Mouse (Mus musculus) adrenal gland (tissue): ENCODE data around the gene Gtf2ird2.

ENCODE experiments used
- intact Hi-C: fragments of 180-260 bp; cut with DNase I; formaldehyde crosslinking; loops from one replicate; pipeline ENCODE4 v1.15.1; 2025

Gene Gtf2ird2

DNA sequence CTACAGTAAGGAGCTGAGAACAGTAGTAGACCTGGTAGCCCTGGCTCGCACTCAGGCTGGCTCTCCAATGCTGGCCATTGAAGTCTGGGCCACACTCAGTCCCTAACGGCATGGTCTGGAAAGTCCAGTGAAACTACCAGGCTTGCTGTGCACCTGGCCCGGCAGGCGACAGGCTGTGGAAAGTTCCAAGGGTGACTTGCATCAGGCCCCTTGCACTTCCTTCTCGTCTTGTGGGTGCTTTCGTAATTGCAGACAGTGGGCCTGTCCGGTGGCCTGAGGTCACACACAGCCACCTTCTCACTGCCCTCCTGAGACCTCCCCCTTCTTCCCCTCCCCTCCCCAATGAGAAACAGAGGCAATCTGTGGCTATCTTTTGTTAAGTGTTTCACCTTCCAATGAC lies 48.7 kb downstream of the Gtf2ird2 start:
- intact Hi-C loops, result loop anchor here (5.0 kb wide), 1 partner anchor 40 kb away; no protein-coding TSS in a partner anchor

DNA sequence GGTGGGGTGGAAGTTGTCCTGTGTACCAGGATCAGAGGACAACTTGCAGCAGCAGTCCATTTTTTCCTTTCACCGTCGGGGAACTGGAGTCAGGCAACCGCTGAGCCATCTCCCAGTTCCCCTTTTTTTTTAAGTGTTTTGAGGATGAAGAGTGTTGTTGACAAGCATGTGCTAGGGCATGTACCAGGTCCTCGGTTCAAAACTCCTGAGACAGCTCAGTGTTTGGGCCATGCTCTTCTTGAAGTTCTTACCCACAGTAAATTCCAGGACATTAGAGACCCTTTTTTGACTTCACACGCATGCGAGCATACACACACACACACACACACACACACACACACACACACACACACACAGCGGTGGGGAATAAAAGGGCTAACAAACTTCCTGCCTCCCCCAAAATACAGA lies 49.4 kb downstream of the Gtf2ird2 start:
- intact Hi-C loops, result loop anchor here (5.0 kb wide), 1 partner anchor 41 kb away; no protein-coding TSS in a partner anchor

DNA sequence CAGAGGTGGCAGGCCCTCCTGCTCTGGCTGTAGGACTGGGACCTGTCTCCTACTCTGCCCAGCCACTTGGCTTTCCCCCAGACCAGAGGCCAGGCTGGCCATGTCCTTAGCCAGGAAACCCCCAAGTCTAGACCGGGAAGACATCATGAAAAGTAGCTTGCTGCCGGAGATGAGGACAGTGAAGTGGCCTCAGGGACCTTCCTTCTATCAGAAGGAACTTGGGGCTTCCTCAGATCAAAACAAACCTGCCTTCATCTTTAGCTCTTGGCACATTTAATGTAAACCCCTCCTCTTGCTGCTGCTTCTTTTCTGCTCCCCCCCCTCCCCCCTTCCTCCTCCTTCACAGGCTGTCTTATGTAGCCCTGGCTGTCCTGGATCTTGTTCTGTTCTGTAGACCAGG lies 50.4 kb downstream of the Gtf2ird2 start:
- intact Hi-C loops, result loop anchor here (5.0 kb wide), 1 partner anchor 42 kb away; no protein-coding TSS in a partner anchor

DNA sequence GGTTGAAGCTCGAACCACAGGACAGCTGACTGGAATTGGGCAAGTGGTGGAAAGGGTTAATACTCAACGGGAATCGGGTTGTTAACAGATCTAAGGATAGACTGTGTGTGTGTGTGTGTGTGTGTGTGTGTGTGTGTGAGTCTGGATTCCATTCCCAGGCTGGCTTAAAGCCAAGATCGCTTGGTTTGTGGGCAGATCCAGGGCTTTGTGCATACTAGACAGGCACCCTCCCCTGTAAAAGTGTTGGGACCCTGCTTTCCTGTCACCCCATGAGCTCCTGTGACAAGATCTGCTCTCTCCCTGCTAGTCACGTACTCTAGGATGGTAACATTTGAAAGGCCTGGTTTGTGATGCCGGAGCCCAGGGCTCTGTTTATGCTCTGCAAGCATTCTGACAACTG lies 51.3 kb downstream of the Gtf2ird2 start:
- intact Hi-C loops, result no loop called here

DNA sequence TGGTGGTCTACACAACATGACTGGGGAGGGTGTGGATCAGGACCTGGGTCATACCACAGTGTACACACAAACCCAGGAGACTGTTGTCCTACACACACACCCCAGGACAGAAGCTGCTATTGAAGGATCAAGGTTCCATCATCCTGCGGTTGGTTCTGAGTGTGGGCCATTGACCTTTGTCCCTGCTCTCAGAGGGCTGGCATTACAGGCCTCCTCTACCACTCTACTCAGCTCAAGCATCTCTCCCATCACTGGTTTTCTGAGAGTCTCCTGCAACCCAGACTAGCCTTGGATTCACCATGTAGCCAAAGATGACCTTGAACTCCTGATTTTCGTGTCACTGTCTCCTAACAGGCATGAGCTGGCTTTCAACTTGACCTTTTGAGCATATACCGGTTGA lies 52.4 kb downstream of the Gtf2ird2 start:
- intact Hi-C loops, result no loop called here

DNA sequence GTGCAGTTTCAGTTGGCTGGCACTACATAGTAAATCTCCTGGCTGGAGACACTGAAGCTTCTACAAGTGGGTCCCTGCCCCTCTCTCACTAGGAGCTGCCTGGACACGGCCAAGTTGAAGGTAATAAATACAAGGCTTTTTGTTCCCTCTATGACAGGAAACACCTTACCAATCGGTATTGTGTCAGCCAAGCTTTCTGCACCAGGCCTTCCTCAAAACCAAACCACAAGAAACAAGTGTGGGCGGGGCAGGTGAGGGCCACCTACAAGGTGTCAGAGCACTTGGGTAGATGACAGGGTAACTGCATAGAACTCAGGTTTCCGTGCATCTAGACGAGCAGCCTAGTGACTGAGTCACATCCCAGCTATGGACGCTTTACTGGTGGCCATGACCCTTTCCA lies 53.0 kb downstream of the Gtf2ird2 start:
- intact Hi-C loops, result no loop called here

DNA sequence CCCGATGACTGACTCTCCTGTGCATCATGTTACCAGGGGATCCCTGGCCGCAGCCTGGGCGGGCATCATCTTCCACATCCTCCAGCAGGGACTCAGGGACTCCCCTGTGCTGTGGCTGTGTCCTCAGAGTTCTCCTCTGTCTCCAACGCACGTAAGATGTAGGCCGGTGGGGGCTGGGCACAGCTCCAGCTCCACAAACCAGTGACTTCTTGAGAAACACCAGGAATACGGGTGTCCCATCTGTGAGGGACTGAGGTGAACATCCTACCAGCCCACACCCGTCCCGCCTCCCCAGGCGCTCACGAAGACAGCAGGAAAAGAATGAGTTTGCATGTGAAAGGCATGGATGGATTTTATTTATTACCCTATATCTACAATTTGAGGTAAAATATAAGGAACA lies 53.7 kb downstream of the Gtf2ird2 start:
- intact Hi-C loops, result no loop called here

DNA sequence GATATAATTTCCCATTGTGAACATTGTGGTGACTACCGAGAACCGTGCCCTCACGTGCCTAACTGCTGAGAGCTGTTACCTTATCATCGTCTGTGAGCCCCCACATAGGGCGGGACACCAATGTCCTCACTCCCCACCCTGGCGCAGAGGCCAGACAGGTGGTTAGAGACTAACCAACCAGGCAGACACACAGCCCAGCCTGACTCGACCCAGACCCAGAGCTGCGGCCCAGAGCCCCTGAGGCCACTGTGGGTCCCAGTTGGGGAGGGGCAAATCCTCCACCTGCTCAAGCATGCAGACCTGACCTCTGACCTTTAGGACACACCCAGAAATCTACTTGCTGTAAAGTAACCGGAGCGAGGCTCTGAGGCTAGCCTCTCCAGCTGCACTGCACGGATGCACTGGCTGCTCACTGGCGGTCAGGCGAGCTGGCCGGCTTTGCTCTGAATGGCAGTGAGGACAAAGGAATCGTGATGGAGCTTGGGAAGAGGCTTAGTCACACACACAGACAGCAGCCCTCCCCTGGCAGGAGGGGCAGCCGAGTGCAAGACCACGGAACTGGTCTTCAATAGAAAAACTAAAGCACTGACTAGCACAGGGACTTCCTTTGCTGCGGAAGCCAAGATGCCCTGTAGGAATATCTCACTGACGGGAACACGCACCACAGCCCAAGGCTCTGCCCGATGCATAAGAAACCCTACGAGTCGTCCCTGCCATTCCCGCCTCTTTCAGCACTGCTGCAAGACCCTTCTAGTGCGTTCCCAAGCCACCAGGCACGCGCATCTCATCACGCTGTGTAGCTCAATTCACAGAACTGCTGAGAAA lies 54.3 kb downstream of the Gtf2ird2 start:
- intact Hi-C loops, result no loop called here

DNA sequence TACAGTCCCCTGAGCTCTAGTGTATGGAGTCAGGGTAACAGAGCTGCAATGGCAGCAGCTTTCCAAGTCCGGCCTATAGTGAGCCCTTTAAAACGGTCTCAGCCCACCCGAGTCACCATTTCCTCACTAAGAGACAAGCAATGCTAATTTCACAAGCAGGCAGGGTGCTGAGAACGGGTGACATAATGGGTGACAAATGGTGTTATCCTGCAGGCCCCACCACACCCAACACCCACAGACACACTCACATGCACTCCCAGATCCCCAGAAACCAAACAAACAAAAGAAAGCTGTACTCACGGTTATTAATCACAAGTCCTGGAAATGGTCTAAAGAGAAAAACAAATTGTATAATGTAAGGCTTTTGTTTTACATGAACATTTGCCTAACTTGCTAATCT lies 58.0 kb downstream of the Gtf2ird2 start:
- intact Hi-C loops, result no loop called here

DNA sequence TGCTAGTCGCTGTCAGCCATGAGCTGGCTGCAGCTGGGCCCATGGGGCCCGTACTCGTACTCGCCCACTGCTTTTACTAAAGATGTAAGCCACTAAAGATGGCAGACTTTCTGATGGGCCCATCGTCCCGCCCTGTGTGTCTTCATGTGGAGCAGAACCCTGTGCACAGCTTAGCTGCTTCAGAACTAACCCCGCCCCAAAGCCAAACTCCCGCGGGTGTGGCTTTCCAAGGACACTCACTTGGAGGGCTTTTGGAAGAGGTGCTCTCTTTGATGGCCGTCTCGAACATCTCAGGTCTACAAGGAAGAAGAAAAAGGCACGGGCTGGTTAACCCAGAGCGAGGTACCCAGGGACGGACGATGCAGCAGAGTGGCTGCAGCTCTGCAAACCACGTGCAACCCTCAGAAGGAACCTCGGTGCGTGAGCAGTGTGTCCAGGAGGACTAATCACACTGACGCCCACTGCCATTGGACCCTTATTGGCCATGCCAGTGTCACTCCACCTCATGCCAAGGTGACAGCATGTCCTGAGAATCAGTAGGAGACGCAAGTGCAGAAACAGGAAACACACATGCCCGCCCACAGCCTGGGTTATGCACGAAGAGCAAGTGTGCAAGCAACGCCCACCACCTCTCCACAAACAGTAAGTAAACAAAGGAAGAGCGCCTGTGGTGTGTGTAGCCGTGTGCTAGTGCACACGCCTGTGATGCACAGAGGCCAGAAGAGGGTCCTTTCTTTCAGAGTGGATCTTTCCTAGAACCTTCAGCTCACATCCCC lies 60.0 kb downstream of the Gtf2ird2 start:
- intact Hi-C loops, result no loop called here

DNA sequence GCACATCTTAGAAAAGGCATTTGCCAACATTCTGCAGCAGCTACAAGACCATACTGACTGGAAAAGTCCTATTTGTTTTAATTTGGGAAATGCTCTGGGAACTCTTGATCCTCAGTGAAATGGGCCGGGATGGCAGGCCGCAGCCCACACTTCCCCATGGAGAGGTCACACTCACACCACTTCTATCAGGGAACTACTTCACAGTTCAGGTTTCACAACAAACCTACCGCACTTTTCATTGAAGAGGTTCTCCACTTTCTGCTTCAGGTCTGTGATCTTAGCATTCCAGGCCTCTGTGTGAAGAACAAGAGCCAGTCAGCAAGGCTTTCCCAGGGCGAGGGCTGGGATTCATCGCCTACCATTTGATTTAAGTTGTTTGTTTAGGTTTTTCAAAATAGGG lies 61.1 kb downstream of the Gtf2ird2 start:
- intact Hi-C loops, result no loop called here

DNA sequence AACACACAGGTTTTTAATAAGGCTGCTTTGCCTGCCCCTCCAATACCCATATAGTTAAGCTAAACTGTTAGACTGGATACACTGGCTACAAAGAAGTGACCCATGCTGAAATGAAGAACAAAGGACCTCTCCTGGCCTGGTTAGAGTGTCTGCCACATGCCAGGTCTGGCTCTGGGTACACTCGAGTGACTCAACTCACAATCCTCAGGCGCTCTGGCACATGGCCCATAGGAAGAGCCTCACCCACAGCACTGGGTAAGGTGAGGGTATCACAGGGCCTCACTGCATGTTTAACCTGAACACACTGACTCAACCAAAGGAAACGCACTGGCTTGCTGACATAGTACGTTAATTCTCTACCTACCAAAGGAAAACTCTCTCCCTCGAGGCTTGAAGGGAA lies 62.3 kb downstream of the Gtf2ird2 start:
- intact Hi-C loops, result no loop called here

DNA sequence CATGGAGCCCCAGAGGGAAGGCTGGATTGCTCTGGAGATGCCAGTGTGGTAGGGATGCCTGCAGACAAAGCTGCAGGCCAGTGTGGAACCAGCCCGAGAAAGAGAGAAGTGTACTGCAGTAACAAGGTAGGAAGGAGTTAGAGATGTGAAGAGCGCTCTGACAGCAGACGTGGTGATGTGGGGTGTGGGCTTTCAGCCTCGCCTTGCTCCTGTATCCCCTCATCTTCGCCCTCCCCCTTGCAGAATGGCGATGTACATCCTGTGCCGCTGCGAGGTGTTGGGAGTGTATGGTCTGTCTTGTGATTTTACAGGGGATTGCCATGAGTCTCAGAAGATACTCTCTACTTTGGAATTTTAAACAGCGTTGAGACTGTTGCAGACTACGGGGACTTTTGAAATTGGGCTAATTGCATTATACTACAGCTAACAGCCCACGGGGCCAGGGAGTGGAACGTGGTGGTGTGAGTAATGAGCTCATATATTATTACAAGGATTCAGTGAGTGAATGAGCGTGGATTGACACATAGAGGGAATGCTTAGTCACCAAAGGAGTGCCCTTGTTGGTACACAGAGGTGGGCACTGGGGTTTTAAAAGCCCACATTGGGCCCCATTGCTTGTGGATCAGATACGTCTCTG lies 64.9 kb downstream of the Gtf2ird2 start:
- intact Hi-C loops, result no loop called here

DNA sequence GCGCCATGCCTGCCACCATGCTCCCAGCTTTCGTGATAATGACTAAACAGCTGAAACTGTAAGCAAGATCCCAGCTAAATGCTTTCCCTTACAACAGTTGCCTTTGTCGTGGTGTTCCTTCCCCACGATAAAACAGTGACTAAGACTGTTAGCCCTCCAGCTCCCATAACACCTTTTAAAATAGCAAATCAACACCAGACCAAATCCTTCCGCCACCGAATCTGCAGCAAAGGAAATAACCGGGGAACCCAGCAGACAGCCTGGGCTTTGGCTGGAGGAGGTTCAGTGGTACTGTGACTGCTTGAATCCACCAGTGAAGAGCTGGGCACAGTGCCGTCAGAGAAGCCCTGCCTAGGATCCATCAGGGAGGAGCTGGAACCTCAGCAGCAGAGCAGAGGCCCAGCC lies 65.4 kb downstream of the Gtf2ird2 start:
- intact Hi-C loops, result no loop called here

DNA sequence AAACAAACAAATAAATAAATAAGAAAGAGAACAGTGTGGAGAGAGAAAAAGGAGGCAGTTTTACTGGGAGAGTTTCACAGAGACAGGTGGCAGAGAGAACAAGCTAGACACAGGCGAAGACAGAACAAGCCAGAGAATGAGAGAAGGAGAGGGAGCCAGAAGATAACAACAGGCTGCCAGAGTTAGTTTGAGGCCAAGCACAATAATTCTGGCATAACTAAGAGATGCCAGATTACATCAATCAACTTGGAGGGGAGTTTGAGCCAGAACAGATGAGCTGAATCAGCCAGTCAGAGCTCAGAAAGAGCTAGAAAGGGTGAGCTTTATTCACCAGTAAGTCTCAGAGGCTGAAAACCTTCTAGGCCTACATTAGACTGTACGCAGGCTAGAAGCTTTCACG lies 66.8 kb downstream of the Gtf2ird2 start:
- intact Hi-C loops, result no loop called here

DNA sequence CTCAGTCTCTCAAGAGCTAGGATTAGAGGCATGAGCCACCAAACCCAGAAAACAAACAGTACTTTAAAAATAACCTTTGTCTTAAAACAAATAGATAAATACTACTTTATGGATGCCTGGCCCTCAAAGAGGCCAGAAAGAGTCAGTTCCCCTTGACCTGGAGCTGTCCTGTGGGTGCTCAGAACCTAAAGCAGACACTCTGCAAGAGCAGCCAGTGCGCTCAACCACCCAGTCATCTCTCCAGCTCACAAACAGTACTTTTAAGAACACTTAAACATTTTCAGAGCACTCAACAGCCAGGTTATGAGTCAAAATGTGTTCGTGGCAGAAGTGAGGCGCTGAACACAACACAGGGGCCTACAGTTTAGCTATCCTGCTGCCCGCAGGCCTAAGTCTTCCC lies 67.3 kb downstream of the Gtf2ird2 start:
- intact Hi-C loops, result no loop called here

DNA sequence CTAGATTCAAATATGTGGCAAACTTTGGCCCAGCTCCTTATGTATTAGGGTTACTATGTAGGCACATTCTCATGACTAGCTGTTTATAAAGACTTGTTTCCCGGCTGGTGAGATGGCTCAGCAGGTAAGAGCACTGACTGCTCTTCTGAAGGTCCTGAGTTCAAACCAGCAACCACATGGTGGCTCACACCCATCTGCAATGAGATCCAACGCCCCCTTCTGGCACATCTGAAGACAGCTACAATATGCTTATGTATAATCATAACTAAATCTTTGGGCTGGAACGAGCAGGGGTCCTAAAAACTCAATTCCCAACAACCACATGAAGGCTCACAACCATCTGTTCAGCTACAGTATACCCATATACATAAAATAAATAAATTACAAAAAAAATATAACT lies 70.0 kb downstream of the Gtf2ird2 start:
- intact Hi-C loops, result no loop called here

DNA sequence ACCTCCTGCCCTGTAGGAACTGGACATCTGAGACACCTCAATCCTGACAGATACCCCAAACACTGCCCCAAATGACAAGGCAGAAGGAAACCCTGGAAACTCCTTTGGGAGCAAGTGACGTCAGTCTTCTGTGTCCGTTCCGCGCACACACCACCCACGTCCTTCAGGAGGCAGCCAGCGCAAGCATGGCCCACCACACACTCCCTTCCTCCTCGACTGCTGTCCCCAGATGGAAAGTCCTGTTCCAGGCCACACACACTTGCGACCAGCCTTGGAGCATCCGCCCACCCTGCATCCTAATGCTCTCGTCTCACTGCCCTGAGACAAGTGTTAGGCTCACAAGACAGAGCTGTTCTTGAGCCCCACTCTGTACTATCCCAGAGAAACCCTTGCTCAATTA lies 71.5 kb downstream of the Gtf2ird2 start:
- intact Hi-C loops, result no loop called here

DNA sequence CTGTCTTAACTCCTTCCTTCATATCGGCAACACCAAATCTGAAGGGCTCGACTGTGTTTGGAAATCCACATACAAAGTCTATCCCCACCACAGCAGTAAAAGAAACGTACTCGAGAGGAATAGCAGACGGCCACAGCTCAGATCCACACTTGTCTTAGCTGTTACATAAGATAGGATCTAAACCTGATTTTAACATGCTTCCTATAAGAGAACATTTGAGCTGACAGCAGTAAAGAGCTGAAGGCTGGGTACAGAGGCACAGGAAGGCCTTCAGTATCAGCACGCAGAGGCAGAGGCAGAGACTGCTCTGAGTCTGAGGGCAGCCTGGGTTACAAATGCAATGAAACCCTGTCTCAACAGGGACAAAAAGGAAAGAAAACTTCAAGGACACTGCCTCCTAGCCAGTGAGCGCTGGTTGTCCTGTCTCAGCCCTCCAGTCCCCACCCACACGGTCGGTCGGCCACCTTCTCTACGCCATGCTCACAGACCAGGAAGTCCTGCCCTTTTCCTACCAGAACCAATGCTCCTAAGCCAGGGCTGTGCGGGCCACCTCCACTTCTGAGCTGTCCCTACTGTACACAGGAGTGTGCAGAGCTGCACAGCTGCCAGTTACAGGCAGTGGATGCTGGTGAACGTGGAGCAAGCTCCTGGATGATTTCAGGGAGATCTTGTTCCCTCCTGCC lies 73.7 kb downstream of the Gtf2ird2 start:
- intact Hi-C loops, result no loop called here

DNA sequence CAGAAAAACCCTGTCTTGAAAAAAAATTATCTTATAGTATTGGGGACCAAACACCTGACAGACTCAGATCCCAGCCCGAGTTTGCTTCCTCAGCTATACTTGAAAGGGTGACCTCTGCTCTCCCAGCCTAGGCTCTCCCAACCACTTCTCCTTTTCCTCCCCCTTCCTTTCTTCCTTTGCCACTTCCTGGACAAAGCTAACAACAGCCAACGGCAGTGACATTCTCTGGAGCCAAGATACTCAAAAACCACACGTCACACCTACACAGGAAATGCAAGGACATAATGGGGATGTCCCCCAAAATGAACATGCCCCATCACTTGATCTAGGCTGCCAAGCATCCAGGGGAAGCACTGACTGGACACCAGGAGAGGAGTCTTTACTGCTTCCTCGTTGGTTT lies 74.6 kb downstream of the Gtf2ird2 start:
- intact Hi-C loops, result no loop called here

DNA sequence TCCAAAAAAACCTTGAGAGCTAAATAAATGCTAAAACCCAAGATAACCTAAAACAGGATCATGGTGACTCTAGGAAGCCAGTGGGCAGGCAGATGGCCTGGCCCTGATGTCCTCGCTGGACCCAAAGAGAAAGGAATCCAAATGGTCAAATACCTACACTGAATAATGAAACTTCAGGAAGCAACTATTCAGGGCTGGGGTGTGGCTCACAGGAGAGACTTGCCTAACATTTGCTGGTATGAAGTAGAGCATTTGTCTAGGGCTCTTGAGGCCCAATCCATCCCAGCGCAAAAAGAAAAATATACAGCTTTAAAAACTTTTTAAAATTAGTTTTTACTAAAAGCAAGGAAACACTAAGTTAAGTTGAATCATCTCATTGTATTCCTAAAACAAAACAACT lies 75.1 kb downstream of the Gtf2ird2 start:
- intact Hi-C loops, result no loop called here
